Mouse (Mus musculus): ENCODE data around the gene Lpp. TPM values are rescaled to one million over a fixed set of nuclear protein-coding genes. Genes with fewer than 3 reads are reported as not detected.

Gene Lpp
- polyA plus RNA-seq, 1 experiment from 2014 or later = 45.3 TPM

DNA sequence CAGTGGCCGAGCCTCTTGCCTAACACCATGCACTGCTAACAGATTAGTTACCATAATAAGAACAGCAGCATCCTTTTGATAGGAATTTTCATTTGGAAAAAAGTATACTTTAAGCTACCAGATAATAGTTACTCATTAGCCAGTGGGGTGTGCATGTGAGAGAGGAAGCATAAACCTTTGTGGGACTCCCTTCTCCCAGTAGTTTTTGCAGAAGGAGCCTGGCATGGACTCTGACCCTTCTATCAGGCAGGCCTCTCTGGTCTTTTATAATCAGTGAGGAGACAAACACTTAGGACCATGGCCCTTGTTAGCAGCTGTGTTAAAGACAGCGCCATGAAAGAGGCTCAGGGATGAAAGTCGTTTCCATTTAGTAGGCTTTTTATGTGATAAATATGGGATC, 76.0 kb downstream of the Lpp start:
- DNase-seq (ENCODE audit: low spot score) = no peak
- Histone ChIP-seq H3K4me1 (0 out of 2 replicates have a peak, but pooled peaks cover 3% of the 10 kb centered on the region), H3K4me3 (no peak overlapping the region), H3K36me3 (peaks cover 8% of the 10 kb centered on the region), H3K27ac (no peak overlapping the region), H3K27me3 (ENCODE audit: low read depth, poor library complexity, severe bottlenecking) (no peaks in the 10 kb centered on the region), H3K9me3 (replicated peaks) (no peaks in the 10 kb centered on the region)
- 70% methylated on average over 3 of the region's 3 CpGs for WGBS

DNA sequence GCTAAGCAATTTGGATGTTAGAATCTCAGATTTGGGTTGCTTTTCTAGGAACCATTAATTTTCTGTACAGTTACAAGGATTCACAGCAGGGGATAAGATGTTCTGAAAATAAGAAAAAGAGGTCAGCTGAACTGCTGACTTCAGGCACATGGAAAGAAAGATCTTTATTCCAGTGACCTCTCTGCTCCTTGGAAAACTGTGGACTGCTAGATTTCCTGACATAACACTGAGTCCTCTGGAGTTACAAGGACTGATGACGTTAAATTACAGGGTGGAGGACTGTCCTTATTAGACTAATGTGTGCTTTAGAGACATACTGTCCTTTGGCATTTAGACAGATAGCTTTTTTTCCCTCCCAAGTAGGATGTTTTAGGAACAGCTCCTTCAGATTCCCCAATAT, 77.3 kb downstream of the Lpp start:
- 80% methylated on average over 1 of the region's 1 CpGs for WGBS
- no peak overlapping the region for H3K4me3 ChIP-seq
- H3K27me3 ChIP-seq (ENCODE audit: low read depth, poor library complexity, severe bottlenecking) = no peaks in the 10 kb centered on the region
- H3K9me3 ChIP-seq (replicated peaks) = no peaks in the 10 kb centered on the region
- peaks cover 8% of the 10 kb centered on the region for H3K36me3 ChIP-seq
- peaks cover 11% of the 10 kb centered on the region for H3K4me1 ChIP-seq
- H3K27ac ChIP-seq = no peak overlapping the region
- DNase-seq (ENCODE audit: low spot score) = no peak

DNA sequence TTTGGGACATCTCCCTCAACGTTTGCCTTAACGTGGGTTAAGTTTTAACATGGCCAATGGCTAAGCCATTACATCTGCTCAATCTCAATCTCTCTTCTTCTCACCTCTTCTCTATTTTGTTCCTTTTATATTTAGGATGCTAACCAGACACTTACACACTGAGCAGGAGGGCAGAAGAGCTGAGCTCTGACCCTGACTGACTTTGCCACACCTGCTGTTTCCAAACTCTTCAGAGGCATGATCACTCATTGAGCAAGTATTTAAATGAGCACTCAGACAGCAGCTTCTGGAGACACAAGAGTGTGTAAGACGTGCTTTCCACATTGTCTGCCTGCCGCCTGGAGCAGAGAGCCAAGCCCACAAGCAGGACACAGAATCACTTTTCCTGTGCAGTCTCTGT, 77.7 kb downstream of the Lpp start:
- H3K4me3 ChIP-seq = no peak overlapping the region
- H3K27me3 ChIP-seq (ENCODE audit: low read depth, poor library complexity, severe bottlenecking) = no peaks in the 10 kb centered on the region
- H3K9me3 ChIP-seq (replicated peaks) = no peaks in the 10 kb centered on the region
- no peak overlapping the region for H3K27ac ChIP-seq
- H3K4me1 ChIP-seq = peaks cover 15% of the 10 kb centered on the region
- peaks cover 8% of the 10 kb centered on the region for H3K36me3 ChIP-seq
- no peak for DNase-seq (ENCODE audit: low spot score)
- 84% methylated on average over 4 of the region's 4 CpGs for WGBS

DNA sequence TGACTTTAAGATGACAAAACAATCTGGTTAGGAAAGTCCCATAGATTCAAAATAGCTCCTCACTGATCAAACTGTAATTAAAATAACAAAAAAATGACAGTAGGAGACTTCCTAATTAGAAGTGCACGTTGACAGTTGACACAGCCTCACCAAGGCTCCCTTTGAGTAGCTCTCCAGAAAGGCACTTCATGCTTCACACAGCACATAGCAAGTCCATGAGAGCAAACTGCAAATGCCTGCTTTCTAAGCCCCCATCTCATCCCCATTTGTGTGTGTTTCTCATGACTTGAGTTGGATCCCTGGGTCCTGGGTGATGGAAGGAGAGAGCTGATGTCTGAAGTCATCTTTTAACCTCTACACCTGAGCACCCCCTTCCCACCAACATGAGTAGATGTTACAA, 78.5 kb downstream of the Lpp start:
- no peak for DNase-seq (ENCODE audit: low spot score)
- Histone ChIP-seq H3K27ac (no peak overlapping the region), H3K36me3 (peaks cover 8% of the 10 kb centered on the region), H3K4me3 (no peak overlapping the region), H3K4me1 (peaks cover 23% of the 10 kb centered on the region), H3K9me3 (replicated peaks) (no peaks in the 10 kb centered on the region), H3K27me3 (ENCODE audit: low read depth, poor library complexity, severe bottlenecking) (no peaks in the 10 kb centered on the region)
- 78% methylated on average over 1 of the region's 1 CpGs for WGBS

DNA sequence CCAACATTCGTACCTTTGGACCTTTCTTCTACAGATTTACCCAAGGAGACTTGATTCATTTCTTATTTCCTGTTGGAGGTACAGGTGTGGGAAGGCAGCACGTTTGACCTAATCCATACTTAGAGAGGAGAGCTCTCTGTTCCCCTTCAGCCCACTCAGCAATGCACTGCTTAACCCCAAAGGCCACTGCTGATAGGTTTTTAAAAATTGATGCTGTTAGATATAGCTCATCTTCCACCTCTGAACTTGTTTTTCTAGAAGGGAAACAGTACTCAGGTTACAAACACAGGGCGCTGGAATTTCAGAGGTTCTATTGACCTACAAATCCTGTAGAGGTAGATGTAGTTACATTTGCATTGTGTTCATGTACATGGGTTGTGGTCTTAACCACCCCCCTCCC, 80.7 kb downstream of the Lpp start:
- Histone ChIP-seq H3K4me1 (peaks cover 37% of the 10 kb centered on the region), H3K36me3 (peaks cover 8% of the 10 kb centered on the region), H3K9me3 (replicated peaks) (no peaks in the 10 kb centered on the region), H3K27ac (no peak overlapping the region), H3K4me3 (no peak overlapping the region), H3K27me3 (ENCODE audit: low read depth, poor library complexity, severe bottlenecking) (no peaks in the 10 kb centered on the region)
- WGBS = 77% methylated on average over 3 of the region's 3 CpGs
- no peak for DNase-seq (ENCODE audit: low spot score)

DNA sequence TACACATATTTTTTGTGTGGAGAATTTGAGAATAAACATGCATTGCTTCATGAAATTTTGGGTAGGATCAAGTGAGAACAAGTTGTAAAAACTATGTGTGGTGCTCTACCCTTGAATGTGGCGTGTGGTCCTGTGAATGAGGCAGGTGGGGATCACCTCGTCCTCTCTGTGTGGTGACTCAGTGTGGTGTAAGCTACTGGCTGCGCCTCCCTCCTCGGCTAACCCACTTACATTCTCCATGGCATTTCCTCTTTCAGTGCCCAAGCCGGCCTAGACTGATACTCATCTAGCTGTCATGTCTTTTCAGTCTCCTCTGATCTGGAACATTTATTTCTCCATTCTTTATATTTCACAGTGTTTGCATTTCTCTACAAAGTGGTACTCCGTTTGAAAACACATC, 81.5 kb downstream of the Lpp start:
- Histone ChIP-seq H3K9me3 (replicated peaks) (no peaks in the 10 kb centered on the region), H3K27ac (no peak overlapping the region), H3K4me1 (peaks cover 37% of the 10 kb centered on the region), H3K36me3 (peaks cover 8% of the 10 kb centered on the region), H3K4me3 (no peak overlapping the region), H3K27me3 (ENCODE audit: low read depth, poor library complexity, severe bottlenecking) (no peaks in the 10 kb centered on the region)
- WGBS = 75% methylated on average over 6 of the region's 6 CpGs
- no peak for DNase-seq (ENCODE audit: low spot score)

DNA sequence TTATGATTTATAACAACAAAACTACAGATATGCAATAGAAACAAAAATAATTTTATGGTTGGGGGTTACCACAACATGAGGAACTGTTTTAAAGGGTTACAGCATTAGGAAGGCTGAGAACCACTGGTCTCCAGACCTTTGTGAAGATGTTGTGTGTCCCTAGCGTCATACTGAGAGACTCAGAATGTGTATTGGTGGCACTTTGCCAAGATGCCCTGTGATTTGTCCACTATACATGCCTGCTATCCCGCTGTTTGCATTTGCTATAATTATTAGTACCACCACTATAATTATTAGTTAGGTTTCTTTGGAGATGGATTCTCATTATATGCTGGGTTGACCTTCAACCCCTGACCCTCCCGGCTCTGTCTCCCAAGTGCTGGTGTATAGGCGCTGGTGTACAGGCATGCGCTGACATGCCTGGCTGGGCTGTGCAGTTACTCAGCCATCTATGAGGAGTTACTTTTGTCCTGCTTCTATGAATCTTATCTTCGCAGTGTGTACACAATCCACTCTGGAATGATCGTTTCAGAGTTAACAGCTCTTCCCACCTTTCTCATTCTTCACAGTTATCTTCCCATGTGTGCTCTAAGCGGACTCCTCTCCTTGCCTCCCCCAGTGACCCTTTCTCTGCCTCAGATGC, 82.1 kb downstream of the Lpp start:
- DNase-seq (ENCODE audit: low spot score) = no peak
- no peak overlapping the region for H3K27ac ChIP-seq
- no peak overlapping the region for H3K4me3 ChIP-seq
- peaks cover 37% of the 10 kb centered on the region for H3K4me1 ChIP-seq
- WGBS = 73% methylated on average over 8 of the region's 8 CpGs
- no peaks in the 10 kb centered on the region for H3K27me3 ChIP-seq (ENCODE audit: low read depth, poor library complexity, severe bottlenecking)
- H3K36me3 ChIP-seq = peaks cover 8% of the 10 kb centered on the region
- no peaks in the 10 kb centered on the region for H3K9me3 ChIP-seq (replicated peaks)

DNA sequence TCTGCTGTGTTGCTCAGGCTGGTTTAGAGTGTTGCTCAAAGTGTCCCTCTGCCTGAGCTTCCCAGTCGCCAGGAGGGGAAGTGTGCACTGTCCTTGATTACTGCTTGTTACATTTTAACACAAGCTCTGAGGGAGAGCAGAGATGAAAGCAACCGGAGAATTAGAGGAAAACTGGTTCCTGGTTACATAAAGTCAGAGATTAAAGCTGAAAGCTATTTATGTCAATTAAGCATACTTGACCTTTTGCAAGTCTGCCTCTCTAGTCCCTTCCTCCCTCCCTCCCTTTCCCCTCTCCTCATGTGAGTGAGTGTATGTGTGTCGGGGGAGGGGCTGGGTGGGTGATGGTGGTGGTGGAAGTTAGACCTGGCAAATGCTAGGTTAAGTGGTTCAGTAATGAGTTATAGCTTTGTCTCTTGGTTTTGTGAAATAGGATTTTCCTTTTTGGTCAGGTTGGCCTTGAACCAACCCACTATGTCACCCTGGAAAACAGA, 83.6 kb downstream of the Lpp start:
- Histone ChIP-seq H3K27ac (no peak overlapping the region), H3K4me3 (no peak overlapping the region), H3K9me3 (replicated peaks) (no peaks in the 10 kb centered on the region), H3K4me1 (peaks cover 37% of the 10 kb centered on the region), H3K27me3 (ENCODE audit: low read depth, poor library complexity, severe bottlenecking) (no peaks in the 10 kb centered on the region), H3K36me3 (0 out of 2 replicates have a peak, but pooled peaks cover 2% of the 10 kb centered on the region)
- WGBS = 8% methylated on average over 3 of the region's 3 CpGs
- no peak for DNase-seq (ENCODE audit: low spot score)

DNA sequence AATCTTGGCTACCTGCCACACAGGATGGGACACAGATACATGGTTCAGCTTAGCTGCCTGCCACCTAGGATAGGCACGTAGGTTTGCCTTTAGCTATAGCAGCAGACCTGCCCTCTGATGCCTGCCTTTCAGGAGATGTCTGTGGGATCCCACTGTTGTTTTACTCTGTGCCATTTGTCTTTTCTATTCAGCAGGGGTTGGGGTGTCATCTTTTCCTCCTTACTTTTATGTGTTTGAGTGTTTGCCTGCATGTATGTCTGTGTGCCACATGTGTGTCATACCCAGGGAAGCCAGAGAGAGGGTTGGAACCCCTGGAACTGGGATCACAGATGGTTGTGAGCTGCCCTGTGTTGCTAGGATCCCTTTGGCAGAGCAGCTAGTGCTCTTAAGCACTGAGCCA, 84.7 kb downstream of the Lpp start:
- H3K27ac ChIP-seq = no peak overlapping the region
- WGBS = 73% methylated on average over 1 of the region's 1 CpGs
- DNase-seq (ENCODE audit: low spot score) = no peak

DNA sequence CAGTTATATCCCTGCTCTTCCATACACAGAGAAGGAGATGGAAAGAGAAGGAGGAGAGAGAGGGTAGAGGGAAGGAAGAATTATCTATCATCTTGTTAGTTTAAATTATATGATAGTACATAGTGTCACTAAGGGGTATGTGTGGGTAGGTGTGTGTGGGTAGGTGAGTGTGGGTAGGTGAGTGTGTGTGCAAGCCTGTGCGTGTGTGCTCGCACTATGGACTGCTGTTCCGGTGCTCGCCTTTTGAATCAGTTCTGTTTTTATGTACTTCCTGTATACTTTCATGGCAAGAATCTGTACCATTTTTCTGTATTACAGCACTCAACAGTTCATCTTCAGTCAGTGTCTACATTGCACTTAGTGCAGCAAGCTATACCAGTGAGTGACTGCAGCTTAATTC, 85.5 kb downstream of the Lpp start:
- Histone ChIP-seq H3K4me1 (peaks cover 36% of the 10 kb centered on the region), H3K27ac (no peak overlapping the region), H3K36me3 (peaks cover 6% of the 10 kb centered on the region), H3K4me3 (no peak overlapping the region), H3K27me3 (ENCODE audit: low read depth, poor library complexity, severe bottlenecking) (no peaks in the 10 kb centered on the region), H3K9me3 (replicated peaks) (no peaks in the 10 kb centered on the region)
- no peak for DNase-seq (ENCODE audit: low spot score)
- 94% methylated on average over 4 of the region's 4 CpGs for WGBS

More for the DNA sequence above, 84.7 kb downstream of the Lpp start:
- Histone ChIP-seq H3K4me3 (no peak overlapping the region), H3K36me3 (peaks cover 3% of the 10 kb centered on the region; the same call in 1 of the 2 replicates), H3K4me1 (peaks cover 37% of the 10 kb centered on the region), H3K27me3 (ENCODE audit: low read depth, poor library complexity, severe bottlenecking) (no peaks in the 10 kb centered on the region), H3K9me3 (replicated peaks) (no peaks in the 10 kb centered on the region)

DNA sequence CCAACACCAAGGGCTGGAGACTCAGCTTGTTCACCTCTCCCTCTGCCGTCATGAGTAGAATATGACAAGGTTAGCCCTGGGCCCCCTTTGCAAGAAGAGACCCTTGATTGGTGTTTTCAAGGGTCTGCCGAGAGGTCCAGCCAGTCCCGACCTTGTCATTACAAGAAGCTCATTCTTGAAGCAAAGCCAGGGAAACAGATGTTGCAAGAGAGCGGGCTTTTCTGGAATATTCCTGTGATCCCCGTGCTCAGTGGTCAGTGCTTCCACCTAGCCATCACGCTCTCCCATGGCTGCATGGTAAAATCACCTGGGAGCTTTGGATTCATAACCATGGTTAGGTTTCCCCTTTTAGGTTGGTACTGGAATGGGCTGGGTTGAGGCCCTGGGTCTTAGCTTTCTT, 89.3 kb downstream of the Lpp start:
- H3K4me3 ChIP-seq = no peak overlapping the region
- H3K4me1 ChIP-seq = peaks cover 10% of the 10 kb centered on the region
- no peak for DNase-seq (ENCODE audit: low spot score)
- H3K27ac ChIP-seq = no peak overlapping the region
- WGBS = 91% methylated on average over 6 of the region's 6 CpGs
- H3K9me3 ChIP-seq (replicated peaks) = no peaks in the 10 kb centered on the region
- no peaks in the 10 kb centered on the region for H3K27me3 ChIP-seq (ENCODE audit: low read depth, poor library complexity, severe bottlenecking)
- H3K36me3 ChIP-seq = peaks cover 11% of the 10 kb centered on the region

DNA sequence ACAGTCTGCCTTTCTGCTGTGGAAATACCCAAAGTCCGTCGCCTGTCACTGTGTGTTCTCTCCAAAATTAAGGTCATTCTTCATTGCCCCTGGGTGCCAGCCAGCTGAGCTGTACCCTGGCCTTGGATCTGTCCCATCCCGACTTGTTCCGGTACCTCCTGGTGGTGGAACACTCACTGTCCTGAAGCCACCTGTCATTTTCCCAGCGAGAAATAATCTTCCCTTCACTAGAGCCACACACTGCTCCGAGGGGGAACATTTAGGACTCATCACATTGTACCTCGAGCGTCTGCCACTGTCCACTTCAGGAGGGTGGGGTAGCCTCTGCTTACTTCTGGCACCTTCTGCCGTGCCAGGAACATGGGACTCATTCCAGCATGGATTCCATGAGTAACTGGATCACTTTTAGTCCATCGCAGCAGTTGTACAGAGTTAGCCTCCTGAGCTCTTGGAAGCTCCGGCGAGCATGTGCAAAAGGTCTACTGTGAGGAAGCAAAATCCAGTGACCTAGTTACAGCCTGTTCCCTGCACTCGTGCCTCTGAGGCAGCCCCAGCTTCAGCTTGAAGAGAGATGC, 90.3 kb downstream of the Lpp start:
- H3K27ac ChIP-seq = no peak overlapping the region
- H3K27me3 ChIP-seq (ENCODE audit: low read depth, poor library complexity, severe bottlenecking) = no peaks in the 10 kb centered on the region
- no peak for DNase-seq (ENCODE audit: low spot score)
- 95% methylated on average over 13 of the region's 13 CpGs for WGBS
- no peak overlapping the region for H3K4me3 ChIP-seq
- H3K4me1 ChIP-seq = peaks cover 9% of the 10 kb centered on the region
- peaks cover 11% of the 10 kb centered on the region for H3K36me3 ChIP-seq
- no peaks in the 10 kb centered on the region for H3K9me3 ChIP-seq (replicated peaks)

DNA sequence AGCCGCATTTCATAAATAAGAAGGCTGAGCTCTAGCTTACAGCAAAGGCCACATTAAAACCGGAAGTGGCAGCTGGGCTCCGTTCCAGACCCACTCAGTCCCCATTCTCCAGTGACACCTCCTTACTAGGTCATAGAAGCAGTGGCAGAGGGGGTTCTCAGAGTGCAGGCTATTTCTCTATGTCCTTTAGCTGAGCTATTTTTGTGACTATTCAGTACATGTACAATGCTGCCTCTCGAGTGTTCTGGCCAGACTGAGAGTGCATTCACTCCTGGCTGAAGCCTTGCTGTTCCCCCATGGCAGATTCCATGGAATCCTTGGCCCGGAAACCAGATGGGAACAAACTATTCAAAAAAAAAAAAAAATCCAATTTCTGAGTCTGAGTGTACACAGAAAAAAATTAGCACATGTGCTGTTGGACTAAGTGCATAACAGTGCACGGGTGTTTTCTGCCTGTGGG, 94.5 kb downstream of the Lpp start:
- DNase-seq (ENCODE audit: low spot score) = no peak
- peaks cover 34% of the 10 kb centered on the region for H3K4me1 ChIP-seq
- H3K36me3 ChIP-seq = peaks cover 11% of the 10 kb centered on the region
- no peak overlapping the region for H3K27ac ChIP-seq
- no peaks in the 10 kb centered on the region for H3K27me3 ChIP-seq (ENCODE audit: low read depth, poor library complexity, severe bottlenecking)
- H3K9me3 ChIP-seq (replicated peaks) = no peaks in the 10 kb centered on the region
- 76% methylated on average over 6 of the region's 6 CpGs for WGBS
- H3K4me3 ChIP-seq = no peak overlapping the region

Measured in limb, embryonic 10.5 days (tissue).